Mouse (Mus musculus) liver, embryonic 14.5 days (tissue): ENCODE measurements at regions not wholly inside any gene's neighbourhood (a gene's known extent, or its start where the extent isn't known, plus 50 kb on each side); places are given as distances from the start of the nearest gene placed in this dataset.

Experiments
- ATAC-seq: fragments of 200-750 bp; cut with Nextera tagmentation; 2 replicates; pipeline ENCODE4 v1.8.0; 2017; ENCODE audit warnings: moderate number of reproducible peaks, mild to moderate bottlenecking, moderate library complexity; ENCODE audit not compliant: insufficient read depth
- DNase-seq, 3 experiments: peaks; one replicate each; pipeline ENCODE4 v3.0.0-alpha.2; 2012 to 2013; ENCODE audit warnings: low read depth in 3 of 3, low spot score in 3 of 3
- H3K27ac ChIP-seq: fragments of 300-500 bp; sonication (generic); 2 replicates; pipeline ENCODE4 v1.5.1; 2014; ENCODE audit warnings: moderate library complexity, mild to moderate bottlenecking, control low read depth, inconsistent platforms
- H3K27me3 ChIP-seq: fragments of 300-500 bp; sonication (generic); 2 replicates; pipeline ENCODE4 v1.6.1; 2014; ENCODE audit warnings: mild to moderate bottlenecking, low read length, moderate library complexity; ENCODE audit not compliant: control insufficient read depth, insufficient read depth
- H3K36me3 ChIP-seq: fragments of 300-500 bp; sonication (generic); replicated peaks from 2 replicates; pipeline ENCODE4 v1.6.1; 2014; ENCODE audit warnings: low read depth; ENCODE audit not compliant: control insufficient read depth, insufficient read depth
- H3K4me1 ChIP-seq, 2 experiments: fragments of 200-500 bp in 1 of 2; fragments of 300-500 bp in 1 of 2; sonication (generic) in 1 of 2; replicated peaks; 2 replicates each; pipeline ENCODE4 v1.6.1; 2012 to 2014; ENCODE audit warnings: antibody characterized with exemption in 1 of 2, inconsistent platforms in 1 of 2, low read length in 1 of 2; ENCODE audit not compliant: control insufficient read depth in 2 of 2, insufficient read depth in 2 of 2
- H3K4me2 ChIP-seq: fragments of 300-500 bp; sonication (generic); 2 replicates; pipeline ENCODE4 v1.6.1; 2014; ENCODE audit warnings: low read depth, mild to moderate bottlenecking, control low read depth, moderate library complexity
- H3K4me3 ChIP-seq, 2 experiments: fragments of 200-500 bp in 1 of 2; fragments of 300-500 bp in 1 of 2; sonication (generic) in 1 of 2; 2 replicates each; pipeline ENCODE4 v1.5.1; 2012 to 2014; ENCODE audit warnings: low read depth in 2 of 2, low read length in 2 of 2, mild to moderate bottlenecking in 2 of 2, control low read depth in 1 of 2, inconsistent platforms in 1 of 2, moderate library complexity in 1 of 2; ENCODE audit not compliant: insufficient read depth in 1 of 2
- H3K9ac ChIP-seq: fragments of 300-500 bp; sonication (generic); replicated peaks from 2 replicates; pipeline ENCODE4 v1.6.1; 2014; ENCODE audit warnings: mild to moderate bottlenecking, control low read depth, moderate library complexity
- H3K9me3 ChIP-seq: fragments of 300-500 bp; sonication (generic); 2 replicates; pipeline ENCODE4 v1.6.1; 2016; ENCODE audit warnings: low read length, mixed read lengths; ENCODE audit not compliant: control insufficient read depth
- CTCF ChIP-seq: IDR thresholded peaks from 2 replicates; pipeline ENCODE4 v1.5.1; 2016; ENCODE audit warnings: antibody characterized with exemption, low read depth, control low read depth
- EP300 ChIP-seq: IDR thresholded peaks from 2 replicates; pipeline ENCODE4 v1.6.1; 2016; ENCODE audit warnings: antibody characterized with exemption, low read depth
- WGBS: fragments of 180-500 bp; shearing (Covaris S2); extraction: QIAGEN DNeasy Blood & Tissue Kit; methylation state at CpG from one replicate; pipeline ENCODE4 v1.1.7; 2014; ENCODE audit not compliant: insufficient replicate concordance; 5-methylcytosine and 5-hydroxymethylcytosine counted together

DNA sequence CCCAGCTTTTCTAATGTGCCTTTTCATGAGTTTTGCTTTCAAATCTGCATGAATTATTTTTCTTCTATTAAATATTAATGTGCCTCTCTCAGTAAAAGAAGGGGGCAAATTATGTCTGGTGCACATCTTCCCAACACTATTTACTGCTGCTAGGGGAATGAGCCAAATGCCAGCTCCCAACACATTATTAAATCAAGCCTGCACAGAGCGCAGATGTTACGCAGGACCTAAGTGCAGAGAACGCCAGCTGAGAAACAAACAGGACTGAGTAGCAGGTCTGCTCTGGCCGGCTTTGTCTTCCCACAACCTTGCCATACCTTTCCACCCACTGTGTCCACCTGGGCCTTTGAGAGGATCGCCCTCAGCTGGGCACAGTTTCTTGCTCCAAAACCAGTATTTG is 291.8 kb downstream of the C1d start:
- Histone ChIP-seq H3K27ac (no peak overlapping the region), H3K9ac (no peak overlapping the region), H3K4me3 (no peak overlapping the region), H3K36me3 (no peaks in the 10 kb centered on the region), H3K27me3 (no peaks in the 10 kb centered on the region), H3K4me2 (no peak overlapping the region), H3K9me3 (no peaks in the 10 kb centered on the region), H3K4me1 (no peaks in the 10 kb centered on the region)
- ATAC-seq (no peak), DNase-seq (no peak)
- TF ChIP-seq CTCF (no peak), EP300 (no peak)
- 67% methylated on average over 5 of the region's 5 CpGs for WGBS

DNA sequence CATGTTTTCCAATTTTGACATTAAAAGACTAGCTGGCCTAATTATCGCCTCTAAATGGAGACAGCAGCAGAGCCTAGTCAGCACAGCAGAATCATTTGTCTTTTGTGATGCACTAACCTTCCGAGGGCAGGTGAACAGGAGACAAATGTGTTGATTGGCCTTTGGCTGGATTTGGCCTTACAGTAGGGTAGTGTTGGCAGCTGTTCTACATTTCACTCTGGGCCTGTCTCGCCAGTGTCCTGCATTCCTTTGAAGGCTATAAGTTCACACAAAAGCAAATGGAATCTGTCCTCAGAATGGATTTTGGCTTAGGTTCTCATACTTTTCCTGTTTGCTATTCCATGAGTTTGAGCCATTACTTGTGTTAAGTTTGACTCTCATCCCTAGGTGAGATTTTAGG is 297.9 kb downstream of the C1d start:
- DNase-seq (no peak), ATAC-seq (no peak)
- Histone ChIP-seq H3K4me3 (no peak overlapping the region), H3K9ac (no peak overlapping the region), H3K27me3 (no peaks in the 10 kb centered on the region), H3K4me2 (no peak overlapping the region), H3K27ac (no peak overlapping the region), H3K36me3 (no peaks in the 10 kb centered on the region), H3K9me3 (no peaks in the 10 kb centered on the region), H3K4me1 (no peaks in the 10 kb centered on the region)
- TF ChIP-seq EP300 (no peak), CTCF (no peak)
- 48% methylated on average over 3 of the region's 3 CpGs for WGBS

DNA sequence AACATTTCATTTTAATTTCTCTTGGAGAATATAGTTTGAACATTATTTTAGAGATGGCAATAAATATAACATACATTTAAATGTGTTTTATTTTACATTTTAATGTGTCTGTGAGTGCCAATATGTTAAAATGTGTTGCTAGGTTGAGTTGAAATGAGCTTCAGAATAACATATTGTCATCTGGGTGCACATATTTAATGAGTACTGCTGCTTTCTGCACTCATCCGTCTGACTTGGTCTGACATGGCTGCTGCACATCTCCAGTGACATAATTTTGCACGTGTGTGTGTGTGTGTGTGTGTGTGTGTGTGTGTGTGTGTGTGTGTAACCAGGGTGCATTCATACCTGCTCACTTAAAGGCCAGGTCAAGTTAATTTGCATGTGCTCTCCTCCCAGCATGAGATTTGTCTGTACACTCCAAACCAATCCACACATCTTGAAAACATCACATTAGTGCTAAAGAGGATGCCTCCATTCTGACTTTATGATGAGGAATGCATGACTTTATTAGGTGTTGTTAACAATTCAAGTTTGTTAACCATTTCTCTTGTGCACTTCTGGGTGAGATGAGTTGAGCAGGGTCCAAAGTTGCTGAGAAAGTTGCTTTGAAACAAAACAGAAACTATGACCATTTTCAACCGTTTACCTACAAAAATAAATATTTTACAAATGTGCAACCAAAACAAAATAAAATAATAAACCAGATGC is 334.6 kb downstream of the C1d start:
- no peak for ATAC-seq
- no peak for DNase-seq
- WGBS, result 49% methylated on average over 3 of the region's 3 CpGs

DNA sequence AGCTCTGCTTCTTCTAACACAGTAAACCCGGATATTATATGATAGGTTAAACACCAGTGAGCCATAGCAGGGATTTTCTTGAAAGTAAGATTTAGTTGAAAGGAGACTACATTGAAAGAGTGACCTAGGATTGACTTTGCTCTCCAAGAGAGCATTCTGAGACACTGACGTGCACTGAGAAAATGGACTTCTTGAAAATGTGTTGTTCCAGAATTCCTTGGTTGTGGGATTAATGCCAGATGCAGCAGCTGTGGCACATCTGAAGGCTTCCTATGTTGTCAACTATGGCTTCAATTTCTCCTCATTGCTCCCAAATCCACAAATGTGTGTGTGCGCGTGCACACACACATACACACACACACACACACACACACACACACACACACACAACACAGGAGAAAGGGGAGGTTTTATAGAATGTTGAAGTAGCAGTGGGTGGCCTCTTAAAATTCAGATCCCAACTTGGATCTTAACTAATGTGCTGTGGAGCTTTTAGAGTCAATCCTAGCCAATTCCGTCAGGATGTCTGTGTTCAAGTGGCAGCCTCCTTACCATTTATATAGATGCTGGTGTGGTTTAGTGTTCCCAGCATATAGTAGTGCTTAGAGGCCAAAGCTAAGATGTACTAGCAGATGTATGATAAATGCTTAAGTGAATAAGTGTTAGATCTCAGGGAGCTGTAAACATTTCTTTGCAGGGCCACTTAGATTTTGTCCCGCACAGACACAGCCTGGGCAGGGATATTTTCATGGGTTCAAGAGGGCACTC is 346.5 kb downstream of the C1d start:
- Histone ChIP-seq H3K4me1 (no peaks in the 10 kb centered on the region), H3K27ac (no peak overlapping the region), H3K9me3 (no peaks in the 10 kb centered on the region), H3K4me2 (no peak overlapping the region), H3K4me3 (no peak overlapping the region), H3K9ac (no peak overlapping the region), H3K36me3 (no peaks in the 10 kb centered on the region), H3K27me3 (no peaks in the 10 kb centered on the region)
- no peak for ATAC-seq
- DNase-seq, result no peak
- WGBS, result 70% methylated on average over 6 of the region's 6 CpGs
- no peak for TF ChIP-seq CTCF
- TF ChIP-seq EP300, result no peak

More for the DNA sequence above, 334.6 kb downstream of the C1d start:
- no peaks in the 10 kb centered on the region for H3K36me3 ChIP-seq
- no peaks in the 10 kb centered on the region for H3K4me1 ChIP-seq
- H3K4me3 ChIP-seq, result no peak overlapping the region
- TF ChIP-seq CTCF (no peak), EP300 (no peak)
- no peaks in the 10 kb centered on the region for H3K9me3 ChIP-seq
- H3K9ac ChIP-seq, result no peak overlapping the region
- H3K27ac ChIP-seq, result no peak overlapping the region
- H3K27me3 ChIP-seq, result no peaks in the 10 kb centered on the region
- H3K4me2 ChIP-seq, result no peak overlapping the region

DNA sequence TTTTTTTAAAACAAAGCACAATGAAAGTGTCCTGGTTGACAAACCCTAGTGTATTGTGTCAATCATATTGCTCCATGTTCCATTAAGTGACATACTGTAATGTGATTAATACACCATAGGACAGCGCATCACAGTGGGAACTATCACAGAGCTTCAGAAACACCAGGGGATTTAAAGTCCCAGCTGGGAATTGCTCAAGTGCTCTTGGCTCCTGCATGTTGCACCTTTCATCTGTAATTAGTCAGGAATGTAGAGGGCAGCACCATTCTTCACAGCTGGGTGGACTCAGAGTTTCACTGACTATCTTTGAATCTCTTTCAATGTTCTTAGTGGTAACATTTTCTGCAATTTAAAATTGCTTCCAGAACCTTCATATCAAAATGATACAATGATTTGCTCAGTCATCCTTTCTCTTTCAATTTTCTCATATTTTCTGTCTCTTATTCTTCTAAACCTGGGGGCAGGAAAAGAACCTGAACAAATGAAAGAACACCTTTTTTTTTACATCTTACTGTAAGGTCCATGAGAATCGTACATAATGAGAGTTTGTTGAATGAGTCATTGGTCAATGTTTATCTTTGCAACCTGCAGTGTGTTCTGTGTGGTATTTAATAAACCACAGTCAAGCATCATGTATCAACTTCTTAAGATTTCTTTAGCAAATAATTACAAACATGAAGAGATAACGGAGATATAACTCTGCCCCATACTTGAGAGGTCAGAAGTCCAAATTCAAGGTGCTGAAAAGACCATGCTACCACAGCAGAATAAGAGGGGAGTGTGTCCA is 333.0 kb downstream of the Etaa1 start:
- H3K4me1 ChIP-seq, result no peaks in the 10 kb centered on the region
- TF ChIP-seq CTCF (no peak), EP300 (no peak)
- no peaks in the 10 kb centered on the region for H3K36me3 ChIP-seq
- H3K4me3 ChIP-seq, result no peak overlapping the region
- H3K27ac ChIP-seq, result no peak overlapping the region
- DNase-seq, result no peak
- 57% methylated on average over 3 of the region's 3 CpGs for WGBS
- no peak for ATAC-seq
- H3K9ac ChIP-seq, result no peak overlapping the region
- no peaks in the 10 kb centered on the region for H3K27me3 ChIP-seq
- H3K4me2 ChIP-seq, result no peak overlapping the region
- H3K9me3 ChIP-seq, result no peaks in the 10 kb centered on the region
